Mouse (Mus musculus) small intestine, adult 2 months (tissue): ENCODE measurements around the gene Ginm1. TPM values are rescaled to one million over a fixed set of nuclear protein-coding genes. Genes with fewer than 3 reads are reported as not detected.
A peak's percentile ranks its signal among the peaks of the same experiment; 100 is the strongest.

Experiments
- H3K27ac ChIP-seq: fragments of 200-500 bp; 2 replicates; pipeline ENCODE4 v1.5.1; 2012; ENCODE audit warnings: low read depth, low read length, control low read depth, inconsistent platforms; ENCODE audit not compliant: insufficient read depth
- H3K27me3 ChIP-seq: fragments of 200-500 bp; 2 replicates; pipeline ENCODE4 v1.6.1; 2012; ENCODE audit warnings: mild to moderate bottlenecking, moderate library complexity, low read length, inconsistent platforms; ENCODE audit not compliant: control insufficient read depth, insufficient read depth
- H3K36me3 ChIP-seq: fragments of 200-500 bp; 2 replicates; pipeline ENCODE4 v1.6.1; 2012; ENCODE audit warnings: mild to moderate bottlenecking, low read length, control low read depth, inconsistent platforms; ENCODE audit not compliant: control insufficient read depth, insufficient read depth
- H3K4me1 ChIP-seq: fragments of 200-500 bp; 2 replicates; pipeline ENCODE4 v1.6.1; 2012; ENCODE audit warnings: low read length, inconsistent platforms, mixed read lengths; ENCODE audit not compliant: control insufficient read depth, insufficient read depth, insufficient read length
- H3K4me3 ChIP-seq: fragments of 200-500 bp; 2 replicates; pipeline ENCODE4 v1.5.1; 2012; ENCODE audit warnings: low read depth, mild to moderate bottlenecking, control low read depth, inconsistent platforms, low read length, moderate library complexity
- CTCF ChIP-seq: fragments of 200-500 bp; IDR thresholded peaks from 2 replicates; pipeline ENCODE4 v1.5.1; 2012; ENCODE audit warnings: low read depth, mild to moderate bottlenecking, control low read depth, inconsistent platforms, low read length, moderate library complexity, mixed read lengths; ENCODE audit not compliant: insufficient replicate concordance, insufficient read length; ENCODE audit errors: extremely low read depth
- POLR2A ChIP-seq: fragments of 200-500 bp; IDR thresholded peaks from 2 replicates; pipeline ENCODE4 v1.6.1; 2012; ENCODE audit warnings: low read depth, mild to moderate bottlenecking, control low read depth, inconsistent platforms, low read length, moderate library complexity
- WGBS: fragments of 180-500 bp; shearing (Covaris S2); methylation state at CpG from one replicate; pipeline ENCODE4 v1.1.7; 2018; 5-methylcytosine and 5-hydroxymethylcytosine counted together
- polyA plus RNA-seq: library from polyadenylated mRNA; depleted of rRNA; stranded (reverse); fragments of >200 nt; gene quantifications from 2 replicates; pipeline ENCODE4 v1.2.3, GENCODE M21; 2012; rRNA removed

The Ginm1 gene
- polyA plus RNA-seq, 1 experiment, result 11.6 TPM

DNA sequence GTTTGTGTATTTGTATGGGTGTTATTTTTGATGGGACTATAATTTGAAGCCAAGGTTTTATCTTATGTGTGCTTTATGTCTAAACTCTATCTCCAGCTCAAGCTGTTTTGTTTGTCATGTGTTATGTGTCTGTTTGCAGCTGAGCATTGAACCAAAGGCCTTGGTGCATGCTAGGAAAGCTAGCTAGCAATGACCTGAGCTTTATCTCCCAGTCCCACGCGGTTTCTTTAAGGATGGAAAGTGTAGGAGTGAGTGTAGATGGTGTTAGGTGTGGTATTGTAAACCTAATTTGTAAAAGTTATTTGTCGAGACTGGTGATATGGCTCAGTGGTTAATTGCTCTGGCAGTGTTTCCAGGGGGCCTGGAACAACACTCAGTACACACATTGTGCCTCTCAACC is 54.7 kb downstream of the Ginm1 start:
- H3K36me3 ChIP-seq, result peaks cover 17% of the 10 kb centered on the region
- H3K27ac ChIP-seq, result no peak overlapping the region
- 42% methylated on average over 3 of the region's 3 CpGs for WGBS
- no peaks in the 10 kb centered on the region for H3K27me3 ChIP-seq
- TF ChIP-seq POLR2A (no peak), CTCF (no peak)
- 0 out of 2 replicates have a peak, but pooled peaks cover 2% of the 10 kb centered on the region for H3K4me1 ChIP-seq
- no peak overlapping the region for H3K4me3 ChIP-seq

DNA sequence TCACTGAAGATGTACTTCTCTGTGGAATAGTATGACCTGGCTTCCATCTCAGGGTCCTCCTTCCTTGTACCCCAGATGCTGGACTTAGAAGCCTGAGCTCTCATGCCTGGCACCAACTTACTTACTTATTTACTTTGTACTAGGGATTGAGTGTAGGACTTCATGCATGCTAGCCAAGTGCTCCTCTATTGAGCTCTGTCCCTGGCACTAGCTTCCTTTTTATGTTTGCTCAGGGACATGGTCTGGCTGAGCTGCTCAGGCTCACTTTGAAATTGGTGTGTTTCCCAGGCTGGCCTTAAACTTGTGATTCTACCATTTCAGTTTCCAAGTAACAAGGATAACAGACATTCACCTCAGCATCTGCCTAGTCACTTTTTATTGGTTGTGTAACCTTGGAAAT is 55.5 kb downstream of the Ginm1 start:
- no peak overlapping the region for H3K27ac ChIP-seq
- H3K36me3 ChIP-seq, result peaks cover 14% of the 10 kb centered on the region
- H3K4me1 ChIP-seq, result 0 out of 2 replicates have a peak, but pooled peaks cover 2% of the 10 kb centered on the region
- no peaks in the 10 kb centered on the region for H3K27me3 ChIP-seq
- H3K4me3 ChIP-seq, result no peak overlapping the region
- TF ChIP-seq POLR2A, result no peak
- TF ChIP-seq CTCF, result no peak

DNA sequence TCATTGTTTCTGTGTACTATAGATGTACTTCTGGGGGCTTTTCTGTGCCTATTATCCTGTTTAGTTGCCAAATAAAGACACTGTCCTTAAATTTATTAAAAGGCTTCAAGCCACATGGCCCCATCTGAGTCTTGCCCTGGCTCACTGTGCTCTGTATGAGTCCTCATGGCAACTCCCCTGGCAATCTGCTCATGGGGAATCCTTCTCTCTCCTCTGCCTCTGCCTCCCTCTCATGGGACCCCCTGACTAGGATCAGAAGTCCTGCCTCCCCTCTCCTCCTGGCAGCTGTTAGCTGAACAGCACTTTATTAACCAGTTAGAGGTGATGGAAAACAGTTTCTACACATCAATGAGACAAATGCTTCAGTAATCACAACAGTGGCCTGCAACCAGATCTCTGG is 61.0 kb downstream of the Ginm1 start:
- H3K27ac ChIP-seq, result no peak overlapping the region
- peaks cover 2% of the 10 kb centered on the region for H3K4me1 ChIP-seq
- TF ChIP-seq POLR2A, result no peak
- TF ChIP-seq CTCF, result no peak
- no peak overlapping the region for H3K4me3 ChIP-seq
- H3K36me3 ChIP-seq, result no peaks in the 10 kb centered on the region
- H3K27me3 ChIP-seq, result no peaks in the 10 kb centered on the region

DNA sequence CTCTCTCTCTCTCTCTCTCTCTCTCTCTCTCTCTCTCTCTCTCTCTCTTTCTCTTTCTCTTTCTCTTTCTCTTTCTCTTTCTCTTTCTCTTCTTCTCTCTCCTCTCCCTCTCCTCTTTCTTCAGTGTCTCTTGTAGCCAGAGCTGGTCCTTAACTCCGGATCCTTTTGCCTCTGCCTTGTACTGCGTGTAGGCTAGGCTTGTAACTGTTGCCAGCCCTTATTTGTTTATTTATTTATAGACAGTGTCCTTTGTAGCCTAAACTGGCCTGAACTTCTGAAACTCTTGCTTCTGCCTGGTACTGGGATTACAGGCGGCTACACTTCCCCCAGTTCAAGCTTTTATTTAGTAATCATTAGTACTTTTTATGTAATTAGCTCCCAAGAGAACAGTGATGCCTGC is 65.6 kb downstream of the Ginm1 start:
- H3K27me3 ChIP-seq, result no peaks in the 10 kb centered on the region
- no peak overlapping the region for H3K4me3 ChIP-seq
- H3K36me3 ChIP-seq, result no peaks in the 10 kb centered on the region
- peaks cover 2% of the 10 kb centered on the region for H3K4me1 ChIP-seq
- no peak overlapping the region for H3K27ac ChIP-seq
- 11% methylated on average over 3 of the region's 3 CpGs for whole genome bisulfite sequencing
- TF ChIP-seq POLR2A (no peak), CTCF (no peak)

DNA sequence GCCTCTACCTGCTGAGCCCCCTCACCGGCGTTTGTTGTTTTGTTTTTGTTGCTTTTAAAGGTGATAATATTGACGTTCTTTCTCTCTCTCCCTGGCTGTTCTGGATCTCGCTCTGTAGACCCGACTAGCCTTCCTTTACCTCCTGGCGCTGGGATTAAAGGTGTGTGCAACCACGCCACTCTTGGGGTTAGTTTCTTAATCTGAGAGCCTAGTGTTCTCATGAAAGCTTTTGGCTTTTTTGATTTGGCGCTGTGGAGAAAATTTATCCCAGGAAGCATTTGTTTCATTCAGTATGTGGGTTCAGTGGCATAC is 66.2 kb downstream of the Ginm1 start:
- no peaks in the 10 kb centered on the region for H3K36me3 ChIP-seq
- H3K4me1 ChIP-seq, result peaks cover 2% of the 10 kb centered on the region
- H3K4me3 ChIP-seq, result peak overlapping the region; percentile 67
- TF ChIP-seq CTCF (no peak), POLR2A (no peak)
- peak overlapping the region; percentile 32; the same call in 1 of the 2 replicates for H3K27ac ChIP-seq
- 0% methylated on average over 8 of the region's 8 CpGs for WGBS
- H3K27me3 ChIP-seq, result no peaks in the 10 kb centered on the region

DNA sequence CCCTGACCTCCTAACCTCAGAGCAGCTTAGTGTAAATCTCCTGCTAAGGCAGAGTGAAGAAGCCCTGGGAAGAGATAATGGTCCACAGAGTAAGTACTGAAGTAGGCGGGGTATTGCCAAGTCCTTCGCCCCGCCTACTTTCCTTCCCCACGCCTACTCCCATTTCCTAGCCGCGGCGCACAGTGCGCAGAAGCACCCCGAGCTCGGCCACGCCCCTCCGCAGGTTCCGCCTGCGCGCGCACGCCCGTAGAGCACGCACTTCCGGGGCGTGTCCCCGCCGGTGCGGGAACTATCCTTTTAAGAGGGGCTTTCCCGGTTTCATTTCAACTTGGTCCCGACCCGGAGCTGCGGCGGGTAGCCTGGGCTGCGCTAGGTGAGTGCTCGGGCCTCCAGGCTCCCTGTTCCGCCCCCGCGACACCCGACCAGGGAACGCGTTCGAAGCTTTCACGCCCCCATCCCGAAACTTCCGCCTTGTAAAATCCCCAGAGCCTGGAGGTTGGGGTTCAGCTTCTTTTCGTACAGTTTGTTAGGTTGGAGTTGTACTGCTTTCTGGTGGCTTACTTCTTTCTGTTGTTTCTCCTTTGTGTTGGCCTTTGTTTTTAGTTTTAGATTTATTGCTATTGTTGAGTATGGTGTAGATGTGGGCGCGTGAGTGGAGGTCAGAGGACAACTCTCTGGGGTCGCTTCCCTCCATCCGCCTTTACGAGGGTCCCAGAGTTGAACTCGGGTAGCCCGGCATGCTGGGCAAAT is 66.7 kb downstream of the Ginm1 start, which contains the start of gene Katna1:
Katna1 (plus strand) TSS at position 250 of the 750 bp plus-strand sequence.
- H3K36me3 ChIP-seq, result no peaks in the 10 kb centered on the region
- WGBS, result under 1% methylated on average over 49 of the region's 49 CpGs
- H3K27ac ChIP-seq, result peak within 1 kb of the TSS; percentile 32
- H3K4me3 ChIP-seq, result peak within 1 kb of the TSS; percentile 67
- peaks cover 2% of the 10 kb centered on the region for H3K4me1 ChIP-seq
- peak; percentile 65; the same call in 1 of the 2 replicates for TF ChIP-seq POLR2A
- no peak for TF ChIP-seq CTCF
- no peaks in the 10 kb centered on the region for H3K27me3 ChIP-seq

Other genes starting within 250 kb of the Ginm1 start
- 3.9 and 5.1 TPM in 2 replicates for gene Lrp11, start 203.0 kb downstream of the Ginm1 start, polyA plus RNA-seq
- 1.7 and 2.6 TPM in 2 replicates for gene Nup43, start 125.3 kb downstream of the Ginm1 start, polyA plus RNA-seq
- 8.6 and 14.7 TPM in 2 replicates for gene Pcmt1, start 111.7 kb downstream of the Ginm1 start, polyA plus RNA-seq
- 3.9 and 9.0 TPM in 2 replicates for gene Lats1, start 111.6 kb downstream of the Ginm1 start, polyA plus RNA-seq
- gene Katna1, start 66.8 kb downstream of the Ginm1 start, polyA plus RNA-seq, result 0.96 and 1.9 TPM in 2 replicates
- 1.7 and 3.3 TPM in 2 replicates for gene Ppil4, start 67 bp upstream of the Ginm1 start, polyA plus RNA-seq
- 4.0 and 12.8 TPM in 2 replicates for gene Zc3h12d, start 39.6 kb upstream of the Ginm1 start, polyA plus RNA-seq
- gene Tab2, start 163.4 kb upstream of the Ginm1 start, polyA plus RNA-seq, result 9.1 and 19.7 TPM in 2 replicates